In the genomic region with DNA sequence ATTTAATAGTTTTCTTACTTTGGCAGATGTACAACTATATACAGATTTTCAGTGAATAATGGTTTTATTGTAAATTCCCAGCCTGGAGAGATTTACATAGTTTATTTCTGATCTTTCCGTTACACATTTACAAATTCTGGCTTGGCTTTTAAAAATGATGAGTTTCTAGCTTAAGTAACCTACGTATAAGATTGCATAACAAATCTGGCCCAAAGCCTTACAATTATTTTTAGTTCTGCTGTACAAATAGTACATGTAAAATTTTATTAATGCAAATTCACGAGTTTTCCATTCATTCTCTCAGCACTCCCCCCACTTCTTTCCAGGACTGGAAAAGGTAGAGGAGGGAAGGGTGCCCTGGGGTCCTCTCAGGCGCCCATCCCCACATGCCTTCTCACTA, we compare ENCODE assay signal across 23 mouse cellular contexts.
"Had no signal": no experiment of that assay in that cellular context is flagged by ENCODE, and none has a peak within 500 bp of the region (broad histone marks: within the 10 kb centered on the region; RNA-seq: fewer than 3 reads in every experiment).

No protein-coding gene starts in this region.

- H3K36me3 ChIP-seq: liver, embryonic 15.5 days had no signal

- DNase-seq: liver; liver, embryonic 13.5 days; liver, postnatal 0 days; lung, postnatal 10 days; midbrain, embryonic 14.5 days; retina, postnatal 1 day; right cerebral cortex, adult 18-20 months; right cerebral cortex, postnatal 25 days; right cerebral cortex, postnatal 4 days; spleen, adult 18-20 months; thymus, adult 18-20 months; thymus, postnatal 14 days; thymus, postnatal 36 days had no signal

- ATAC-seq: liver, postnatal 0 days; midbrain, embryonic 16.5 days had no signal

- H3K4me1 ChIP-seq: liver, embryonic 13.5 days; liver, embryonic 15.5 days; lung, embryonic 15.5 days; megakaryocyte, embryonic 14.5 days; midbrain, embryonic 10.5 days; midbrain, embryonic 12.5 days; neural tube, embryonic 13.5 days; neural tube, embryonic 15.5 days had no signal

- H3K4me3 ChIP-seq: liver, embryonic 13.5 days; liver, embryonic 15.5 days; lung, embryonic 15.5 days; megakaryocyte, embryonic 14.5 days; midbrain, embryonic 10.5 days; midbrain, embryonic 12.5 days; myocyte; neural tube, embryonic 13.5 days; neural tube, embryonic 15.5 days had no signal

- H3K27me3 ChIP-seq: liver, embryonic 13.5 days; liver, embryonic 15.5 days; lung, embryonic 15.5 days; midbrain, embryonic 12.5 days; neural tube, embryonic 13.5 days; neural tube, embryonic 15.5 days had no signal

- H3K9ac ChIP-seq: liver, embryonic 13.5 days; liver, embryonic 15.5 days; liver, postnatal 0 days; lung, embryonic 15.5 days; midbrain, embryonic 12.5 days; neural tube, embryonic 13.5 days; neural tube, embryonic 15.5 days had no signal

- H3K4me2 ChIP-seq: liver, embryonic 13.5 days; liver, embryonic 15.5 days; lung, embryonic 15.5 days; midbrain, embryonic 12.5 days; neural tube, embryonic 13.5 days; neural tube, embryonic 15.5 days had no signal

- H3K27ac ChIP-seq: liver, embryonic 13.5 days; liver, embryonic 15.5 days; macrophage; midbrain, embryonic 10.5 days; midbrain, embryonic 12.5 days; neural tube, embryonic 13.5 days; neural tube, embryonic 15.5 days had no signal

- H3K9me3 ChIP-seq: liver, embryonic 13.5 days; liver, embryonic 15.5 days; lung, embryonic 15.5 days; midbrain, embryonic 10.5 days; midbrain, embryonic 12.5 days; neural tube, embryonic 13.5 days; neural tube, embryonic 15.5 days had no signal
